10 mouse cellular contexts compared by ENCODE assay signal in genomic region chr9:62554606-62555005, GRCm38 (mm10). TPM values are rescaled to one million over a fixed set of nuclear protein-coding genes. Genes with fewer than 3 reads are reported as not detected.
DNase-seq lines count a peak whose midpoint lies in the region; ATAC-seq lines count a peak whose summit lies in the region.
"Had no signal": no experiment of that assay in that cellular context is flagged by ENCODE, and none has a peak within 500 bp of the region (broad histone marks: within the 10 kb centered on the region; RNA-seq: fewer than 3 reads in every experiment).

No protein-coding gene starts in this region.

- ATAC-seq in hindbrain, embryonic 14.5 days (ENCODE audit: low FRiP score): peak; percentile 69
- ATAC-seq: lung, postnatal 0 days had no signal

- H3K4me3 ChIP-seq in hindbrain, embryonic 14.5 days (replicated peaks; ENCODE audit: low read length): no peak overlapping the region

- no peaks in the 10 kb centered on the region for H3K36me3 ChIP-seq in hindbrain, embryonic 14.5 days (replicated peaks; ENCODE audit: control insufficient read depth, insufficient read depth)

- no peak overlapping the region for H3K4me2 ChIP-seq in hindbrain, embryonic 14.5 days (replicated peaks)

- DNase-seq in embryo, embryonic 10.5 days (ENCODE audit: low spot score): peak; percentile 59
- DNase-seq in embryo, embryonic 10 days (ENCODE audit: low spot score): no peak
- no peak for DNase-seq in hindbrain, embryonic 14.5 days (ENCODE audit: low spot score)
- DNase-seq in mesoderm, embryonic 11.5 days (ENCODE audit: low read depth, low spot score): peak; percentile 70
- DNase-seq in right cerebral cortex, postnatal 14 days: peak; percentile 60
- no peak for DNase-seq in adrenal gland, postnatal 14 days
- DNase-seq in spleen, postnatal 4 days (ENCODE audit: low spot score in 2 of 2): no peak
- DNase-seq in adrenal gland, adult 2 months: no peak
- DNase-seq: kidney, postnatal 4 days had no signal

- H3K27ac ChIP-seq in hindbrain, embryonic 14.5 days: peak overlapping the region; percentile 9; the same call in 1 of the 2 replicates

- no peak overlapping the region for H3K9ac ChIP-seq in hindbrain, embryonic 14.5 days

- WGBS in hindbrain, embryonic 14.5 days: 15% methylated on average over 3 of the region's 3 CpGs

- H3K4me1 ChIP-seq in hindbrain, embryonic 14.5 days (replicated peaks; ENCODE audit: control insufficient read depth, insufficient read depth, low read length): peaks cover 14% of the 10 kb centered on the region

- no peaks in the 10 kb centered on the region for H3K9me3 ChIP-seq in hindbrain, embryonic 14.5 days (ENCODE audit: control insufficient read depth, low read length)

- no peaks in the 10 kb centered on the region for H3K27me3 ChIP-seq in hindbrain, embryonic 14.5 days (ENCODE audit: control insufficient read depth, insufficient read depth, low read length)

RNA-seq across cellular contexts. Expression of gene Coro2b, which starts 17.8 kb away (rescaled TPM):
- 35.8 and 38.5 TPM in 2 replicates for polyA plus RNA-seq in hindbrain, embryonic 14.5 days (2014; fragmentation: Nextera tagmentation; extraction: Ambion mirVana)
- total RNA-seq in adrenal gland, postnatal 14 days (2021): 15.9 and 20.6 TPM in 2 replicates
- 10 to 100 TPM; 13.1 to 15.3 TPM for total RNA-seq in adrenal gland, adult 2 months (2021)
- polyA plus RNA-seq in adrenal gland, adult 2 months (2012; rRNA removed): 14.3 and 15.5 TPM in 2 replicates

Comparison
In these comparisons a context has a peak if more than half of its experiments do, and no peak if none do; other contexts are left out.
1. DNase-seq: peak in embryo, embryonic 10.5 days (single experiment), mesoderm, embryonic 11.5 days (single experiment) and right cerebral cortex, postnatal 14 days (single experiment); none in embryo, embryonic 10 days (single experiment), hindbrain, embryonic 14.5 days (single experiment), adrenal gland, postnatal 14 days (single experiment), spleen, postnatal 4 days (0 of 2) and adrenal gland, adult 2 months (single experiment).